Mouse (Mus musculus) bone marrow macrophage, adult 2 months (primary cell): ENCODE data around the gene Zfp277.

Experiments
- CTCF ChIP-seq: IDR thresholded peaks from 2 replicates; pipeline ENCODE4 v1.5.1; 2012; ENCODE audit warnings: low read depth, mild to moderate bottlenecking, low read length, moderate library complexity
- POLR2A ChIP-seq: IDR thresholded peaks from 2 replicates; pipeline ENCODE4 v1.6.1; 2012; ENCODE audit warnings: mild to moderate bottlenecking, low read depth, low read length, borderline replicate concordance

GRCm38 (mm10) chr12:40449119-40449795 is 3.6 kb upstream of the Zfp277 start:
- TF ChIP-seq CTCF (no peak), POLR2A (no peak)
